Mouse (Mus musculus) liver, postnatal 0 days (tissue): ENCODE measurements around the gene Stk25.

ENCODE experiments used
- CTCF ChIP-seq: sonication (generic); IDR thresholded peaks from 2 replicates; pipeline ENCODE4 v1.5.1; 2016; ENCODE audit warnings: antibody characterized with exemption, low read depth
- EP300 ChIP-seq: IDR thresholded peaks from 2 replicates; pipeline ENCODE4 v1.6.1; 2016; ENCODE audit warnings: antibody characterized with exemption, low read depth, mild to moderate bottlenecking

DNA sequence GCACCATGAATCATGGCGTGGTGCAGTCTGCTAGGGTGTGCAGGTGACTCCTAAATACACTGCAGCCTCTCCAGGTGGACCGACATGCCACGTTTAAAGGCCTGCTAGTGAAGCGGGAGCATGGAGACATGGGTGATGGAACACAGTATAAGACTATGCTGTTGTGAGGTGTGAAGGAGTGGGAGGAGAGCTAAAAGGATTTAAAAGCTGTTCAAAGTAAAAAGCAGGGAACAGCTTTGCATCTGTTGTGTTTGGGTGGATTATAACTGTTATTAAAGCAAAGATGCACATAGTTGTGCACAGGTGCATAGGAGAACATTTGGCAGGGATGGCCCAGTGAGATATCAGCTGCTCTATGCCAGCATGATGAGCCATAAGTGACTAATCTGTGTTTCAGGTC lies 80.6 kb downstream of the Stk25 start:
- TF ChIP-seq CTCF = no peak
- TF ChIP-seq EP300 = no peak
